Mouse (Mus musculus): Measurements from ENCODE around the gene Kcnab3. TPM values are rescaled to one million over a fixed set of nuclear protein-coding genes. Genes with fewer than 3 reads are reported as not detected.

The Kcnab3 gene
- total RNA-seq, 2 experiments from 2014 or later: 0.42 to 0.93 TPM

GRCm38 (mm10) chr11:69332713-69333253 is 6.7 kb downstream of the Kcnab3 start:
- no peak for DNase-seq

- no peak for DNase-seq
Measured at GRCm38 (mm10) chr11:69333922-69334321, 7.9 kb downstream of the Kcnab3 start.

- no peak for DNase-seq
Measured at GRCm38 (mm10) chr11:69334796-69335195, 8.7 kb downstream of the Kcnab3 start.

GRCm38 (mm10) chr11:69340161-69341131 is 14.4 kb downstream of the Kcnab3 start, which contains the start of gene Rnf227:
Rnf227 (plus strand) TSS chr11:69340461.
- DNase-seq: peak; percentile 65

- no peak for DNase-seq
Measured at GRCm38 (mm10) chr11:69346441-69346840, 20.4 kb downstream of the Kcnab3 start.

- no peak for DNase-seq
Measured at GRCm38 (mm10) chr11:69356544-69356943, 30.5 kb downstream of the Kcnab3 start.

- no peak for DNase-seq
Measured at GRCm38 (mm10) chr11:69357690-69358089, 31.6 kb downstream of the Kcnab3 start.

GRCm38 (mm10) chr11:69362021-69362420 is 36.0 kb downstream of the Kcnab3 start:
- DNase-seq: no peak

- no peak for DNase-seq
Measured at GRCm38 (mm10) chr11:69362479-69362878, 36.4 kb downstream of the Kcnab3 start.

GRCm38 (mm10) chr11:69364376-69364775 is 38.3 kb downstream of the Kcnab3 start:
- no peak for DNase-seq

- DNase-seq: peak; percentile 99
Measured at GRCm38 (mm10) chr11:69364910-69365309, 38.9 kb downstream of the Kcnab3 start.

GRCm38 (mm10) chr11:69365722-69366121 is 39.7 kb downstream of the Kcnab3 start:
- DNase-seq: peak; percentile 41

GRCm38 (mm10) chr11:69366157-69366854 is 40.2 kb downstream of the Kcnab3 start:
- peak; percentile 96 for DNase-seq

- no peak for DNase-seq
Measured at GRCm38 (mm10) chr11:69366855-69367615, 41.0 kb downstream of the Kcnab3 start.

GRCm38 (mm10) chr11:69367616-69368355 is 41.7 kb downstream of the Kcnab3 start:
- no peak for DNase-seq

GRCm38 (mm10) chr11:69368356-69369214 is 42.5 kb downstream of the Kcnab3 start:
- peak; percentile 46 for DNase-seq

- DNase-seq: no peak
Measured at GRCm38 (mm10) chr11:69369215-69369989, 43.3 kb downstream of the Kcnab3 start, which contains the start of gene Chd3. Chd3 (minus strand) TSS chr11:69369406.

- DNase-seq: no peak
Measured at GRCm38 (mm10) chr11:69369990-69370816, 44.1 kb downstream of the Kcnab3 start.
